Mouse (Mus musculus) embryonic facial prominence, embryonic 10.5 days (tissue): ENCODE results near the gene Agpat2. TPM values are rescaled to one million over a fixed set of nuclear protein-coding genes. Genes with fewer than 3 reads are reported as not detected.

Source experiments
- DNase-seq: peaks from one replicate; pipeline ENCODE4 v3.0.0-alpha.2; 2017; ENCODE audit warnings: low spot score
- H3K27ac ChIP-seq: fragments of 300-500 bp; sonication (generic); replicated peaks from 2 replicates; pipeline ENCODE4 v1.5.1; 2016; ENCODE audit warnings: mild to moderate bottlenecking
- H3K27me3 ChIP-seq: fragments of 300-500 bp; sonication (generic); replicated peaks from 2 replicates; pipeline ENCODE4 v1.6.1; 2016; ENCODE audit warnings: low read depth, mild to moderate bottlenecking; ENCODE audit not compliant: poor library complexity, severe bottlenecking
- H3K36me3 ChIP-seq: fragments of 300-500 bp; sonication (generic); replicated peaks from 2 replicates; pipeline ENCODE4 v1.6.1; 2016; ENCODE audit warnings: mild to moderate bottlenecking, moderate library complexity
- H3K4me1 ChIP-seq: fragments of 300-500 bp; sonication (generic); 2 replicates; pipeline ENCODE4 v1.6.1; 2016
- H3K4me3 ChIP-seq: fragments of 300-500 bp; sonication (generic); 2 replicates; pipeline ENCODE4 v1.5.1; 2016; ENCODE audit warnings: mild to moderate bottlenecking, moderate library complexity
- H3K9me3 ChIP-seq: fragments of 300-500 bp; sonication (generic); 2 replicates; pipeline ENCODE4 v1.6.1; 2016; ENCODE audit warnings: mild to moderate bottlenecking
- WGBS: fragments of 180-500 bp; shearing (Covaris S2); methylation state at CpG from one replicate; pipeline ENCODE4 v1.1.7; 2016; 5-methylcytosine and 5-hydroxymethylcytosine counted together
- polyA plus RNA-seq: library from polyadenylated mRNA; unstranded; fragments of >200 nt; fragmentation: Nextera tagmentation; extraction: Ambion mirVana; gene quantifications from 2 replicates; pipeline ENCODE4 v1.2.1, GENCODE M21; 2016

Agpat2 gene
- polyA plus RNA-seq, 1 experiment from 2014 or later: 12.4 TPM

GRCm38 (mm10) chr2:26560506-26560905 is 43.7 kb downstream of the Agpat2 start:
- H3K4me1 ChIP-seq: peaks cover 34% of the 10 kb centered on the region
- DNase-seq: no peak
- H3K36me3 ChIP-seq: no peaks in the 10 kb centered on the region
- 83% methylated on average over 5 of the region's 5 CpGs for WGBS
- H3K27me3 ChIP-seq: peaks cover 5% of the 10 kb centered on the region; the same call in 1 of the 2 replicates
- no peak overlapping the region for H3K4me3 ChIP-seq
- no peaks in the 10 kb centered on the region for H3K9me3 ChIP-seq
- H3K27ac ChIP-seq: peak overlapping the region; percentile 61

- no peaks in the 10 kb centered on the region for H3K9me3 ChIP-seq
- no peak overlapping the region for H3K4me3 ChIP-seq
- H3K27ac ChIP-seq: 0 out of 2 replicates have a peak overlapping the region, but pooled peaks have one; percentile 48
- 69% methylated on average over 4 of the region's 4 CpGs for whole genome bisulfite sequencing
- peaks cover 50% of the 10 kb centered on the region for H3K4me1 ChIP-seq
- H3K36me3 ChIP-seq: no peaks in the 10 kb centered on the region
- no peak for DNase-seq
- peaks cover 5% of the 10 kb centered on the region; the same call in 1 of the 2 replicates for H3K27me3 ChIP-seq
Observed at GRCm38 (mm10) chr2:26556535-26556993, 47.7 kb downstream of the Agpat2 start.

- H3K27me3 ChIP-seq: no peaks in the 10 kb centered on the region
- WGBS: 84% methylated on average over 4 of the region's 4 CpGs
- H3K36me3 ChIP-seq: no peaks in the 10 kb centered on the region
- H3K4me1 ChIP-seq: peaks cover 37% of the 10 kb centered on the region
- no peak overlapping the region for H3K4me3 ChIP-seq
- no peak overlapping the region for H3K27ac ChIP-seq
- no peaks in the 10 kb centered on the region for H3K9me3 ChIP-seq
- no peak for DNase-seq
Observed at GRCm38 (mm10) chr2:26555076-26555475, 49.1 kb downstream of the Agpat2 start.

- DNase-seq: peak; percentile 38
- H3K27ac ChIP-seq: peak overlapping the region; percentile 32
- peaks cover 30% of the 10 kb centered on the region for H3K4me1 ChIP-seq
- no peak overlapping the region for H3K4me3 ChIP-seq
- no peaks in the 10 kb centered on the region for H3K36me3 ChIP-seq
- WGBS: 84% methylated on average over 9 of the region's 9 CpGs
- no peaks in the 10 kb centered on the region for H3K27me3 ChIP-seq
- H3K9me3 ChIP-seq: no peaks in the 10 kb centered on the region
Observed at GRCm38 (mm10) chr2:26553904-26554303, 50.3 kb downstream of the Agpat2 start.

- no peak for DNase-seq
- WGBS: 89% methylated on average over 2 of the region's 2 CpGs
- Histone ChIP-seq H3K36me3 (no peaks in the 10 kb centered on the region), H3K27me3 (no peaks in the 10 kb centered on the region), H3K4me3 (no peak overlapping the region), H3K4me1 (peaks cover 42% of the 10 kb centered on the region), H3K9me3 (no peaks in the 10 kb centered on the region), H3K27ac (0 out of 2 replicates have a peak overlapping the region, but pooled peaks have one; percentile 27)
Observed at GRCm38 (mm10) chr2:26552066-26552465, 52.2 kb downstream of the Agpat2 start.

- H3K9me3 ChIP-seq: no peaks in the 10 kb centered on the region
- H3K36me3 ChIP-seq: no peaks in the 10 kb centered on the region
- WGBS: 76% methylated on average over 8 of the region's 8 CpGs
- no peaks in the 10 kb centered on the region for H3K27me3 ChIP-seq
- 0 out of 2 replicates have a peak overlapping the region, but pooled peaks have one; percentile 27 for H3K27ac ChIP-seq
- no peak for DNase-seq
- no peak overlapping the region for H3K4me3 ChIP-seq
- peaks cover 37% of the 10 kb centered on the region for H3K4me1 ChIP-seq
Observed at GRCm38 (mm10) chr2:26551446-26551845, 52.8 kb downstream of the Agpat2 start.

- WGBS: 92% methylated on average over 3 of the region's 3 CpGs
- Histone ChIP-seq H3K36me3 (no peaks in the 10 kb centered on the region), H3K4me1 (peaks cover 38% of the 10 kb centered on the region), H3K9me3 (no peaks in the 10 kb centered on the region), H3K4me3 (no peak overlapping the region), H3K27ac (no peak overlapping the region), H3K27me3 (no peaks in the 10 kb centered on the region)
- no peak for DNase-seq
Observed at GRCm38 (mm10) chr2:26550777-26551176, 53.4 kb downstream of the Agpat2 start.

GRCm38 (mm10) chr2:26550205-26550604 is 54.0 kb downstream of the Agpat2 start:
- Histone ChIP-seq H3K4me3 (no peak overlapping the region), H3K27ac (0 out of 2 replicates have a peak overlapping the region, but pooled peaks have one; percentile 25), H3K9me3 (no peaks in the 10 kb centered on the region), H3K4me1 (peaks cover 38% of the 10 kb centered on the region), H3K36me3 (no peaks in the 10 kb centered on the region), H3K27me3 (no peaks in the 10 kb centered on the region)
- no peak for DNase-seq
- 76% methylated on average over 3 of the region's 3 CpGs for WGBS

GRCm38 (mm10) chr2:26549801-26550200 is 54.4 kb downstream of the Agpat2 start:
- no peaks in the 10 kb centered on the region for H3K9me3 ChIP-seq
- 86% methylated on average over 10 of the region's 10 CpGs for WGBS
- peaks cover 40% of the 10 kb centered on the region for H3K4me1 ChIP-seq
- no peaks in the 10 kb centered on the region for H3K36me3 ChIP-seq
- H3K4me3 ChIP-seq: no peak overlapping the region
- DNase-seq: no peak
- peak overlapping the region; percentile 25; the same call in 1 of the 2 replicates for H3K27ac ChIP-seq
- H3K27me3 ChIP-seq: no peaks in the 10 kb centered on the region

GRCm38 (mm10) chr2:26547481-26547880 is 56.7 kb downstream of the Agpat2 start:
- H3K27ac ChIP-seq: peak overlapping the region; percentile 45
- H3K27me3 ChIP-seq: no peaks in the 10 kb centered on the region
- 32% methylated on average over 2 of the region's 2 CpGs for WGBS
- H3K4me3 ChIP-seq: no peak overlapping the region
- no peaks in the 10 kb centered on the region for H3K9me3 ChIP-seq
- peak; percentile 49 for DNase-seq
- H3K4me1 ChIP-seq: peaks cover 34% of the 10 kb centered on the region
- H3K36me3 ChIP-seq: no peaks in the 10 kb centered on the region

- Histone ChIP-seq H3K4me1 (peaks cover 59% of the 10 kb centered on the region), H3K9me3 (no peaks in the 10 kb centered on the region), H3K27me3 (peaks cover 12% of the 10 kb centered on the region), H3K36me3 (no peaks in the 10 kb centered on the region), H3K4me3 (no peak overlapping the region), H3K27ac (0 out of 2 replicates have a peak overlapping the region, but pooled peaks have one; percentile 51)
- no peak for DNase-seq
- 76% methylated on average over 3 of the region's 3 CpGs for WGBS
Observed at GRCm38 (mm10) chr2:26544265-26544664, 60.0 kb downstream of the Agpat2 start.

GRCm38 (mm10) chr2:26543768-26544167 is 60.4 kb downstream of the Agpat2 start:
- Histone ChIP-seq H3K36me3 (no peaks in the 10 kb centered on the region), H3K9me3 (no peaks in the 10 kb centered on the region), H3K4me3 (no peak overlapping the region), H3K4me1 (peaks cover 64% of the 10 kb centered on the region), H3K27me3 (peaks cover 12% of the 10 kb centered on the region), H3K27ac (no peak overlapping the region; the same call in 1 of the 2 replicates)
- no peak for DNase-seq
- WGBS: 90% methylated on average over 8 of the region's 8 CpGs

GRCm38 (mm10) chr2:26543155-26543554 is 61.1 kb downstream of the Agpat2 start:
- 57% methylated on average over 4 of the region's 4 CpGs for WGBS
- peaks cover 68% of the 10 kb centered on the region for H3K4me1 ChIP-seq
- peaks cover 12% of the 10 kb centered on the region for H3K27me3 ChIP-seq
- DNase-seq: no peak
- no peaks in the 10 kb centered on the region for H3K36me3 ChIP-seq
- no peaks in the 10 kb centered on the region for H3K9me3 ChIP-seq
- H3K4me3 ChIP-seq: no peak overlapping the region
- H3K27ac ChIP-seq: no peak overlapping the region
